Mouse (Mus musculus) myocyte (in vitro differentiated cells): Measurements from ENCODE around the gene Carns1. TPM values are rescaled to one million over a fixed set of nuclear protein-coding genes. Genes with fewer than 3 reads are reported as not detected.

Experiments
- H3K27me3 ChIP-seq: one replicate; pipeline ENCODE4 v1.6.1; 2011; ENCODE audit not compliant: control insufficient read depth, insufficient read depth, insufficient read length
- H3K36me3 ChIP-seq: one replicate; pipeline ENCODE4 v1.6.1; 2011; ENCODE audit not compliant: control insufficient read depth, insufficient read depth
- H3K4me2 ChIP-seq: one replicate; pipeline ENCODE4 v1.6.1; 2011; ENCODE audit warnings: low read depth, control low read depth
- H3K4me3 ChIP-seq: one replicate; pipeline ENCODE4 v1.5.1; 2011; ENCODE audit warnings: mild to moderate bottlenecking, control low read depth, moderate library complexity
- H3K79me2 ChIP-seq: one replicate; pipeline ENCODE4 v1.6.1; 2011; ENCODE audit not compliant: control insufficient read depth, insufficient read depth
- H3ac ChIP-seq: one replicate; pipeline ENCODE4 v1.6.1; 2011; ENCODE audit not compliant: control insufficient read depth, insufficient read length
- CEBPB ChIP-seq: IDR thresholded peaks from 2 replicates; pipeline ENCODE4 v1.6.1; 2011; ENCODE audit warnings: mild to moderate bottlenecking, moderate library complexity; ENCODE audit not compliant: poor library complexity, insufficient read depth, severe bottlenecking
- E2F4 ChIP-seq: IDR thresholded peaks from one replicate; pipeline ENCODE4 v1.6.1; 2011; ENCODE audit warnings: mild to moderate bottlenecking, control low read depth, moderate library complexity; ENCODE audit not compliant: insufficient read depth
- MAX ChIP-seq: IDR thresholded peaks from one replicate; pipeline ENCODE4 v1.6.1; 2011; ENCODE audit warnings: low read depth, mild to moderate bottlenecking, control low read depth
- MYOD1 ChIP-seq, 3 experiments: IDR thresholded peaks; one replicate each; pipeline ENCODE4 v1.6.1; 2011; ENCODE audit warnings: control low read depth in 2 of 3, low read depth in 2 of 3, mild to moderate bottlenecking in 2 of 3, moderate library complexity in 1 of 3; ENCODE audit not compliant: insufficient read length in 2 of 3, control insufficient read depth in 1 of 3
- MYOG ChIP-seq, 3 experiments: IDR thresholded peaks; one replicate each; pipeline ENCODE4 v1.6.1; 2011; ENCODE audit warnings: control low read depth in 2 of 3, low read depth in 2 of 3, mild to moderate bottlenecking in 2 of 3; ENCODE audit not compliant: insufficient read length in 2 of 3, control insufficient read depth in 1 of 3, insufficient read depth in 1 of 3
- POLR2A ChIP-seq: IDR thresholded peaks from one replicate; pipeline ENCODE4 v1.6.1; 2011; ENCODE audit warnings: low read depth, mild to moderate bottlenecking, control low read depth, moderate library complexity; ENCODE audit not compliant: insufficient read length
- POLR2AphosphoS2 ChIP-seq: IDR thresholded peaks from one replicate; pipeline ENCODE4 v1.6.1; 2011; ENCODE audit warnings: low read depth, control low read depth; ENCODE audit not compliant: insufficient read length
- REST ChIP-seq: IDR thresholded peaks from one replicate; pipeline ENCODE4 v1.6.1; 2011; ENCODE audit warnings: mild to moderate bottlenecking, control low read depth, moderate library complexity; ENCODE audit not compliant: insufficient read depth, insufficient read length
- SRF ChIP-seq: IDR thresholded peaks from one replicate; pipeline ENCODE4 v1.6.1; 2011; ENCODE audit warnings: low read depth; ENCODE audit not compliant: control insufficient read depth, insufficient read length
- TCF12 ChIP-seq: IDR thresholded peaks from one replicate; pipeline ENCODE4 v1.6.1; 2011; ENCODE audit warnings: mild to moderate bottlenecking, control low read depth; ENCODE audit not compliant: poor library complexity, insufficient read depth, severe bottlenecking
- TCF3 ChIP-seq: IDR thresholded peaks from one replicate; pipeline ENCODE4 v1.6.1; 2011; ENCODE audit warnings: low read depth, control low read depth; ENCODE audit not compliant: insufficient read length
- USF1 ChIP-seq: IDR thresholded peaks from one replicate; pipeline ENCODE4 v1.6.1; 2011; ENCODE audit warnings: low read depth, mild to moderate bottlenecking, control low read depth, moderate library complexity
- polyA plus RNA-seq: library from polyadenylated mRNA; unstranded; fragments of >200 nt; fragmentation: generic; extraction: Trizol; gene quantifications from one replicate; pipeline ENCODE4 v1.2.1, GENCODE M21; 2012; ENCODE audit warnings: missing spikeins

Carns1 gene
- polyA plus RNA-seq, 1 experiment, result 8.2 TPM

GRCm38 (mm10) chr19:4145936-4146335 is 29.3 kb downstream of the Carns1 start:
- peaks cover 5% of the 10 kb centered on the region for H3K36me3 ChIP-seq
- no peak overlapping the region for H3K4me2 ChIP-seq
- no peaks in the 10 kb centered on the region for H3K27me3 ChIP-seq
- no peak overlapping the region for H3ac ChIP-seq
- no peak overlapping the region for H3K4me3 ChIP-seq
- peaks cover 15% of the 10 kb centered on the region for H3K79me2 ChIP-seq
- TF ChIP-seq TCF3 (no peak), CEBPB (no peak), SRF (no peak), USF1 (no peak), MAX (no peak), POLR2A (no peak), TCF12 (no peak), MYOD1 (IDR thresholded peaks at IDR 0.05; ENCODE audit: control insufficient read depth in 1 of 3, insufficient read length in 2 of 3, low read depth in 2 of 3) (no peak), E2F4 (no peak), MYOG (IDR thresholded peaks at IDR 0.05; ENCODE audit: control insufficient read depth in 1 of 3, insufficient read depth in 1 of 3, insufficient read length in 2 of 3, low read depth in 2 of 3) (no peak)

- Histone ChIP-seq H3K4me3 (no peak overlapping the region), H3ac (no peak overlapping the region), H3K27me3 (no peaks in the 10 kb centered on the region), H3K36me3 (no peaks in the 10 kb centered on the region), H3K79me2 (peaks cover 12% of the 10 kb centered on the region), H3K4me2 (no peak overlapping the region)
- TF ChIP-seq TCF3 (no peak), TCF12 (no peak), USF1 (no peak), POLR2A (no peak), CEBPB (no peak), MAX (no peak), REST (no peak), POLR2AphosphoS2 (no peak), MYOG (IDR thresholded peaks at IDR 0.05; ENCODE audit: control insufficient read depth in 1 of 3, insufficient read depth in 1 of 3, insufficient read length in 2 of 3, low read depth in 2 of 3) (no peak), MYOD1 (IDR thresholded peaks at IDR 0.05; ENCODE audit: control insufficient read depth in 1 of 3, insufficient read length in 2 of 3, low read depth in 2 of 3) (no peak), SRF (no peak), E2F4 (no peak)
Observed at GRCm38 (mm10) chr19:4144550-4145498, 30.5 kb downstream of the Carns1 start.

GRCm38 (mm10) chr19:4143759-4144268 is 31.5 kb downstream of the Carns1 start, which contains the start of gene Cabp4:
TSS of gene Cabp4 (minus strand) at chr19:4144033.
- Histone ChIP-seq H3K4me2 (no peak within 1 kb of the TSS), H3K4me3 (no peak within 1 kb of the TSS), H3K36me3 (no peaks in the 10 kb centered on the region), H3ac (no peak within 1 kb of the TSS), H3K79me2 (peaks cover 2% of the 10 kb centered on the region), H3K27me3 (no peaks in the 10 kb centered on the region)
- TF ChIP-seq TCF12 (no peak), POLR2AphosphoS2 (no peak), E2F4 (no peak), MYOG (IDR thresholded peaks at IDR 0.05; ENCODE audit: control insufficient read depth in 1 of 3, insufficient read depth in 1 of 3, insufficient read length in 2 of 3, low read depth in 2 of 3) (no peak), TCF3 (no peak), REST (no peak), POLR2A (no peak), SRF (no peak)

- Histone ChIP-seq H3K4me3 (no peak overlapping the region), H3K4me2 (no peak overlapping the region), H3ac (no peak overlapping the region), H3K27me3 (no peaks in the 10 kb centered on the region), H3K79me2 (no peaks in the 10 kb centered on the region), H3K36me3 (no peaks in the 10 kb centered on the region)
- no peak for TF ChIP-seq POLR2A
- no peak for TF ChIP-seq REST
- no peak for TF ChIP-seq USF1
- TF ChIP-seq MYOD1 (IDR thresholded peaks at IDR 0.05; ENCODE audit: control insufficient read depth in 1 of 3, insufficient read length in 2 of 3, low read depth in 2 of 3), result no peak
- no peak for TF ChIP-seq MAX
- TF ChIP-seq MYOG (IDR thresholded peaks at IDR 0.05; ENCODE audit: control insufficient read depth in 1 of 3, insufficient read depth in 1 of 3, insufficient read length in 2 of 3, low read depth in 2 of 3), result no peak
- TF ChIP-seq E2F4, result no peak
- TF ChIP-seq TCF12, result no peak
- no peak for TF ChIP-seq SRF
Observed at GRCm38 (mm10) chr19:4142416-4143173, 32.7 kb downstream of the Carns1 start.
